Mouse (Mus musculus): ENCODE results near the gene H2-DMb2. TPM values are rescaled to one million over a fixed set of nuclear protein-coding genes. Genes with fewer than 3 reads are reported as not detected.
A peak's percentile ranks its signal among the peaks of the same experiment; 100 is the strongest.

The H2-DMb2 gene
- polyA plus RNA-seq, 1 experiment = 0.18 TPM

GRCm38 (mm10) chr17:34107109-34107867, 35.8 kb upstream of the H2-DMb2 start:
- no peak for TF ChIP-seq POLR2A (IDR thresholded peaks at IDR 0.05; ENCODE audit: borderline replicate concordance, extremely low read depth, insufficient read depth, insufficient read length, poor library complexity, severe bottlenecking)
- no peak for TF ChIP-seq CTCF (IDR thresholded peaks at IDR 0.05; ENCODE audit: borderline replicate concordance, extremely low read depth, insufficient read depth, insufficient read length)
- DNase-seq (ENCODE audit: low read depth) = peak; percentile 43

GRCm38 (mm10) chr17:34108460-34108859, 34.6 kb upstream of the H2-DMb2 start:
- no peak for TF ChIP-seq POLR2A (IDR thresholded peaks at IDR 0.05; ENCODE audit: borderline replicate concordance, extremely low read depth, insufficient read depth, insufficient read length, poor library complexity, severe bottlenecking)
- TF ChIP-seq CTCF (IDR thresholded peaks at IDR 0.05; ENCODE audit: borderline replicate concordance, extremely low read depth, insufficient read depth, insufficient read length) = no peak

GRCm38 (mm10) chr17:34109038-34109805, 33.9 kb upstream of the H2-DMb2 start:
- DNase-seq (ENCODE audit: low read depth) = peak; percentile 63
- TF ChIP-seq CTCF (IDR thresholded peaks at IDR 0.05; ENCODE audit: borderline replicate concordance, extremely low read depth, insufficient read depth, insufficient read length) (peak; percentile 40; the same call in 1 of the 2 replicates), POLR2A (IDR thresholded peaks at IDR 0.05; ENCODE audit: borderline replicate concordance, extremely low read depth, insufficient read depth, insufficient read length, poor library complexity, severe bottlenecking) (no peak)

More at GRCm38 (mm10) chr17:34108460-34108859, 34.6 kb upstream of the H2-DMb2 start:
- DNase-seq (ENCODE audit: low read depth) = no peak

GRCm38 (mm10) chr17:34109806-34110195, 33.3 kb upstream of the H2-DMb2 start:
- TF ChIP-seq POLR2A (IDR thresholded peaks at IDR 0.05; ENCODE audit: borderline replicate concordance, extremely low read depth, insufficient read depth, insufficient read length, poor library complexity, severe bottlenecking) (no peak), CTCF (IDR thresholded peaks at IDR 0.05; ENCODE audit: borderline replicate concordance, extremely low read depth, insufficient read depth, insufficient read length) (no peak)
- peak; percentile 57 for DNase-seq (ENCODE audit: low read depth)

- TF ChIP-seq CTCF (IDR thresholded peaks at IDR 0.05; ENCODE audit: borderline replicate concordance, extremely low read depth, insufficient read depth, insufficient read length) (no peak), POLR2A (IDR thresholded peaks at IDR 0.05; ENCODE audit: borderline replicate concordance, extremely low read depth, insufficient read depth, insufficient read length, poor library complexity, severe bottlenecking) (no peak)
- no peak for DNase-seq (ENCODE audit: low read depth)
Measured at GRCm38 (mm10) chr17:34110309-34110708, 32.8 kb upstream of the H2-DMb2 start.

GRCm38 (mm10) chr17:34114114-34114513, 29.0 kb upstream of the H2-DMb2 start:
- no peak for DNase-seq (ENCODE audit: low read depth)
- TF ChIP-seq CTCF (IDR thresholded peaks at IDR 0.05; ENCODE audit: borderline replicate concordance, extremely low read depth, insufficient read depth, insufficient read length) (no peak), POLR2A (IDR thresholded peaks at IDR 0.05; ENCODE audit: borderline replicate concordance, extremely low read depth, insufficient read depth, insufficient read length, poor library complexity, severe bottlenecking) (no peak)

- TF ChIP-seq POLR2A (IDR thresholded peaks at IDR 0.05; ENCODE audit: borderline replicate concordance, extremely low read depth, insufficient read depth, insufficient read length, poor library complexity, severe bottlenecking) = no peak
- no peak for TF ChIP-seq CTCF (IDR thresholded peaks at IDR 0.05; ENCODE audit: borderline replicate concordance, extremely low read depth, insufficient read depth, insufficient read length)
- no peak for DNase-seq (ENCODE audit: low read depth)
Measured at GRCm38 (mm10) chr17:34116736-34117370, 26.3 kb upstream of the H2-DMb2 start.

- no peak for TF ChIP-seq CTCF (IDR thresholded peaks at IDR 0.05; ENCODE audit: borderline replicate concordance, extremely low read depth, insufficient read depth, insufficient read length)
- peak; percentile 41 for DNase-seq (ENCODE audit: low read depth)
Measured at GRCm38 (mm10) chr17:34117421-34118112, 25.5 kb upstream of the H2-DMb2 start.

- no peak for TF ChIP-seq POLR2A (IDR thresholded peaks at IDR 0.05; ENCODE audit: borderline replicate concordance, extremely low read depth, insufficient read depth, insufficient read length, poor library complexity, severe bottlenecking)
- no peak for TF ChIP-seq CTCF (IDR thresholded peaks at IDR 0.05; ENCODE audit: borderline replicate concordance, extremely low read depth, insufficient read depth, insufficient read length)
Measured at GRCm38 (mm10) chr17:34118113-34118872, 24.8 kb upstream of the H2-DMb2 start.

GRCm38 (mm10) chr17:34118873-34119248, 24.2 kb upstream of the H2-DMb2 start:
- TF ChIP-seq CTCF (IDR thresholded peaks at IDR 0.05; ENCODE audit: borderline replicate concordance, extremely low read depth, insufficient read depth, insufficient read length) (no peak), POLR2A (IDR thresholded peaks at IDR 0.05; ENCODE audit: borderline replicate concordance, extremely low read depth, insufficient read depth, insufficient read length, poor library complexity, severe bottlenecking) (no peak)
- no peak for DNase-seq (ENCODE audit: low read depth)

More at GRCm38 (mm10) chr17:34118113-34118872, 24.8 kb upstream of the H2-DMb2 start:
- DNase-seq (ENCODE audit: low read depth) = peak; percentile 68
